Mouse (Mus musculus): ENCODE measurements at regions not wholly inside any gene's neighbourhood (a gene's known extent, or its start where the extent isn't known, plus 50 kb on each side); places are given as distances from the start of the nearest gene placed in this dataset.

DNA sequence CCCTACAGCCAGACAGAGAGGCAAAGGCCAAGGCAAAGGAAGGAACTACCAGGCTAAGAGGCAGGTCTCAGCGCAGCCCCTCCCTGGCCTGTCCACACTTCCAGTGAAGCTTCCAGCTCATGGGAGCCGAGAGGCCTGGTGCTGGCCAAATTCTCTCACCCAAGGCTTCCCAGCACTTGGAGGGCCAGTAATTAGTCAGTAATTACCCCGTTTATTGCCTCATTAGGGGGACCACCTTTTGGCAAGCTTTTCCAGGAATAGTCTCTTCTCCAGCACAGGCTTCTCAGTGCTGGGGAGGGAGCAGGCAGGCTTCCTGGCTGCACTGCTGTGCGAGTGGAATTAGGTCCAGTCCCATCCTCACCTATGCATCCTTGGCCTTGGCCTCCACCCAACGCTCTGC lies 252.8 kb upstream of the Nxpe4 start:
- no peak for DNase-seq (ENCODE audit: low read depth)

DNA sequence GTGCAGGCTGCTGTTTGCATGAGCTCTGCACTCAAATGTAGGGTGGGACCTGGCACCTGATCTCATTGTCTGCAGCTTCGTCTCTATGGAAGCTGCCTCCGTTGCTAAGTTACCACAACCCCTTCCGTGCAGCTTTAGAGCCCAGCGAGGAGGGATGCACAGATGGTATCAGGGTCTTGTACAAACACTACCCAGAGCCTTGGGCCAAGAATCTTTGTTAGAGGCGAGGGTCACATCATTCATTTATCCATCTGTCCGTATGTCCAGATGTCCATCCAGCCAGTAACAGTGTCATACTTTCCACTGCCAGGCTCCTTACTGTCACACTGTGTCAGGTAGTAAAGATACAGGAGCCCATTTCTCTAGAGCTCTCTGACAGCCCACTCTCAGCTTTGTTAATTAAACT lies 251.3 kb upstream of the Nxpe4 start:
- DNase-seq (ENCODE audit: low read depth) = no peak

GRCm38 (mm10) chr9:47912823-47913222 lies 249.0 kb upstream of the Nxpe4 start:
- no peak for DNase-seq (ENCODE audit: low read depth)

DNA sequence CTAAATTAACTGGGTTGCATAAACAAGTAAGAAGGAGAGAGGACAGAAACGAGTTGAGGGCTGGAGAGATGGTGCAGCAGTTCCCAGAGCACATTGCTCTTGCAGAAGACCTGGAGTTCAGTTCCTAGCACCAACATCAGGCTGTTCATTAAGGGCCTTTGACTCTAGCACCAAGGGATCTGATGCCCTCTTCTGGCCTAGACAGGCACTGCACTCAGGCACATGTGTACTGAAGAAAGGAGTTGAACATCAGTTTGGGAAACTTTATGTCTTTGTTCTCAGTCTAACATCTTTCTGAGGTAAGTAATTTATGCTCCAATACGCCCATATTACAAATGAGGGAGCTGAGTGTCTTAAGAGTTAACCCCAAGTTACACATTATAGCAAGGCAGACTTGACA lies 226.5 kb upstream of the Nxpe4 start:
- peak; percentile 18 for DNase-seq (ENCODE audit: low read depth)

- DNase-seq (ENCODE audit: low read depth) = no peak
Observed at GRCm38 (mm10) chr9:47935957-47936457, 225.8 kb upstream of the Nxpe4 start.

DNA sequence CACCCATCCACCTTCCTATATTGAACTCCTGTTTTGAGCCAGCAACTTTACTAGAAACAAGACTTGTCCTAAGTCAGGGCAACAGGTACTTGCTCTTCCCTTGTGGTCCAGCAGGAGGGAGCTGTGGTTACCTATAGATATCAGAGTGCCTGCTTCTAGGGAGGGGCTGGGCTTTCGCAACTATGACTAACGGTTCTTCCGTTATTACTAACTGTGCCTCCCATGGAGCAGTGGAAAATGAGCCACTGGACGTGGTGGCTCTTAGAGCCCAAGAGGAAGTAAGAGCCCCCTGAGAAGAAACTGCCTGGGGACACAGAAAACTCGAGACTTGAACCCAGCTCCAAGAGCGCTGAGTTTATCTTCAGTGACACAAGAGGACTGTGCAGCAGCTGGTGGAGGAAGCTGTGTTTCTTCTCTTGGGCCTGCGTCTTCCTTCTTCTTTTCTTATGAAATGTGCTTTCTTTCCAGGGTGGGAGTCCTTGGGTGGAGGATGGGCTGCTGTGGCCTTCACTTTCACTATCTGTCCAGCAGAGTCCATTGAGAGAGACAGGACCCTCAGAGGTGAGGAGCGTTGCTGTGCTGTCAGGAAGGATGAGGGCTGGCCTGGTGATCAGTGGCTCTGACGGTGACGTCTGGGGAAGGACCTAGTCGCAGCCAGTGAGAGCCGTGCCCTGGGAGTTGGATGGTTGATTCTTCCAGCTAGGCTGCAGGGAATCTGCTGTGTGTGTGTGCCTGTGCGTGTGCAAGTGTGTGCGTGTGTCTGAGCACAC lies 222.7 kb upstream of the Nxpe4 start:
- no peak for DNase-seq (ENCODE audit: low read depth)

- no peak for DNase-seq (ENCODE audit: low read depth)
Observed at GRCm38 (mm10) chr9:47942761-47943583, 218.9 kb upstream of the Nxpe4 start.

GRCm38 (mm10) chr9:47946226-47946625 lies 215.6 kb upstream of the Nxpe4 start:
- DNase-seq (ENCODE audit: low read depth) = no peak

GRCm38 (mm10) chr9:47957881-47958280 lies 203.9 kb upstream of the Nxpe4 start:
- no peak for DNase-seq (ENCODE audit: low read depth)

DNA sequence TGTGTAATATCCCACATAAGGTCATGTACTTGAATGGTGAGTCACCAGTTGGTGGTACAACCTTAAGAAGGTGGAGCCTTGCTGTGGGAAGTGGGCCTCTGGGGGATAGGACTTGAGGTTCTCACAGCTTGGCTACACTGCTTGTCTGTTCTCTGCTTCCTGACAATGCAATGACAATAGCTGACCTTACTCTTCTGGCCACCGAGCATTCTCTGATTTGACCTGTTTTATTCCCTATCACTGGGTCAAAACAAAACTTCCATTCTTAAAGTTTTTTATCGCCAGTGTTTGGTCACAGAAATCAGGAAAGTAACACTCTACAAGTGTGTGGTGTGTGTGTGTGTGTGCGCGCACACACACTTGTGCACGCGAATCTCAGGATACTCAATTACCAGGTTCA lies 203.0 kb upstream of the Nxpe4 start:
- DNase-seq (ENCODE audit: low read depth) = no peak

DNA sequence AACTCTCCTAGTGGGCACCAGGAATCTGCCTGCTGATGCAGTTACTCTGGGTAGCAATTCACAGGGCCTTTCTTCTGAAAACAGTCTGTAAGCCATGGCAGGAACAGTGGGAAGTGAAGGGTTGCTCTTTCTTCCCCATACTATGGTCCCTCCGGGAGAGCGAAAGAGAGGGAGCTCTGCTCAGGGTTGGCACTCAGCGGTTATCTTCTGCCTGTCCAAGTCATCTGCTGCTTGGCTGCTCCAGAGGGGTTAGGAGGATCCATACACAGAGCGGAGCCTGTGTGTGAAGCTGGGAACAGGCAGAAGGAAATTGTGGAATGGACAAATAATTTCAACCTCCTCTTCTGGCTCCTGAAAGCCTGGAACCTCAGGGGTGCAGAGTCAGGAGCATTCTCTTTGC lies 200.6 kb upstream of the Nxpe4 start:
- no peak for DNase-seq (ENCODE audit: low read depth)

- DNase-seq (ENCODE audit: low read depth) = no peak
Observed at GRCm38 (mm10) chr9:47962161-47962560, 199.7 kb upstream of the Nxpe4 start.

DNA sequence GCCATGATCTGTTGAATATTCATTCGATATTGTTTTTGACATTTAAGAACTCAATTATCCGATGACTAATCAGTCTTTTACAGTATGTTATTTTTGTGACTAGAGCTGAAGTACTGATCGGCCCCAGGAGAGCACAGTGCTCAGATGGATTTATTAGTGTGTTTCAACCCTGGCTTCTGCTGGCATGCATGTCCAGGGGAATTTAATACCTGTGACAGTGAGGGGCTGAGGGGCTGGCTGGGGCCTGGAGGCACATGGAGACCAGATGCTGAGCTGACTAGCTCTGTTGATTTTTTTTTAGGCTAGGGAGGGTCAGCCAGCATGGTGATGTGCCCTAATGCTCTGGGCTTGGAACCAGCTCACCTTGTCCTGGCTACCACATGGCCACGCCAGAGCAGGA lies 199.2 kb upstream of the Nxpe4 start:
- no peak for DNase-seq (ENCODE audit: low read depth)

DNA sequence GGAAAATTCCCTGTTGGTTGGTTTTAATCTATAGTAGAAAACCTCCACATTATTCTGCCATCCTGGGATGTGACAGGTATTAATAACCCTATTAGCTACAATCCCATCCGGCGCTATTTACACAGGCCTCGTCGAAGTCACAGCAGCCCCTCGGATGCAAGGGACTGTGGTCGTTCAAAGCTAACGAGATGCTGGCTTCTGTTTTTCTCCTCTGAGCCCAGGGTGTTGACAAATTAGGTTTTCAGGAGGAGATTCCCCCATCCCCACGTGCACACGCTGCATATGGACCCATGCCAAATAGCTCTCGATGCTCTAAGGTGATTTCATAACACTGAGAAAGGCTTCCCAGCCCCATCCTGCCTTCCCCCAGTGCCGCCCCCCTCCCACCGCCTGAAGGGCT lies 188.7 kb upstream of the Nxpe4 start:
- no peak for DNase-seq (ENCODE audit: low read depth)

DNA sequence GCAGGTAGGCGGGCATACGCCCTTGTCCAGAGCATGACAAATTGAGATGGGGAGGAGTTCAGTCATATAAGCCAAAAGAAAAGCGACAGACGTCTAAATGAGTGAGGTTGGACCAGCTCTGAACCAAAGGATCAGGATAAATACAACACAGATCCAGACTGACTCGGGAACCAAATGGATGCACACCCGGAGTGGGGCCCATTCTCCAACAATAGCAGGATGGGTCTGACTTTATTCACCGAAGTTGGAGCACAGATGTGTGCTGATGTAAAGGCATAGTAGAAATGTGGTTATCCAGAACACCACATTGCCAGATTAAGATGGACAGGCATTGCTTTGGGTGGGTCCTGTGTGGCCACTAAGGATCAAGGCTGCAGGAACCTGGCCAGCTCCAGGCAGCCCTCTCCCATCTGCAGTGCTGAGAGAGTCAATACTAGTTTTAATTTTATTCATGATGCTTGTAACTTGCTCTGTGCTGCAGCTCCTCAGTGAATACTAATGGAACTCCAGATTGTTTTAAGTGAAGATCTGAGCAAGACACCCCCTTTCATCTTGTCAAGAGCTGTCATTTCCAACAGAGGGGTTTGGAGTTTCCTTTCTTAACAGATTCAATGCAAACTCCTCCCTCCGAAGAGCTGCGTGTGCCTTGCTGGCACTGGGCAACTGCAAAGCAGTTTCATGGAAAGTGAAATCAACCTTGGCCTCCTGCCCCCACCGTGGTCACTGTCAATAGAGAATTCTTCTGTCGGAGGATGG lies 176.3 kb upstream of the Nxpe4 start:
- no peak for DNase-seq (ENCODE audit: low read depth)

DNA sequence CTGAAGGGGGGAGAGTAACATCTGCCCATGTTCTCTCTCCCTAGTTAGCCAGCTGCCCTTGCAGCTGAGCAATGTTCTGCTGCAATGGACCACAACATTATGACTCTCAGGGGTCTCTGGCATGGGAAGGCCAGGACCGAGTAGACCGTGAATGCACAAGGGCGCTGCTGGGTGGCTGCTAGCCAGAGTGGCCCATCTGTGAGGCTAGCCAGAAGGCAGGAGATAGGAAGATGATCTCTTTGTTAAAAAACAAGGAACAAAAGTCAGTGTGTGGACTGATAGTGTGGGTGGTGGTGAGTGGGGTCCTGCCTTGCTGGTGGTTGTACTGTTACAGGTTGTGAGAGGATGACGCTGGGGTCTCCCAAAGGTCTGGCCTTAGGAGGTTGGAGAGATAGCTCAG lies 174.6 kb upstream of the Nxpe4 start:
- no peak for DNase-seq (ENCODE audit: low read depth)

GRCm38 (mm10) chr9:47994671-47995070 lies 167.2 kb upstream of the Nxpe4 start:
- DNase-seq (ENCODE audit: low read depth) = no peak

- no peak for DNase-seq (ENCODE audit: low read depth)
Observed at GRCm38 (mm10) chr9:47999632-48000031, 162.2 kb upstream of the Nxpe4 start.

DNA sequence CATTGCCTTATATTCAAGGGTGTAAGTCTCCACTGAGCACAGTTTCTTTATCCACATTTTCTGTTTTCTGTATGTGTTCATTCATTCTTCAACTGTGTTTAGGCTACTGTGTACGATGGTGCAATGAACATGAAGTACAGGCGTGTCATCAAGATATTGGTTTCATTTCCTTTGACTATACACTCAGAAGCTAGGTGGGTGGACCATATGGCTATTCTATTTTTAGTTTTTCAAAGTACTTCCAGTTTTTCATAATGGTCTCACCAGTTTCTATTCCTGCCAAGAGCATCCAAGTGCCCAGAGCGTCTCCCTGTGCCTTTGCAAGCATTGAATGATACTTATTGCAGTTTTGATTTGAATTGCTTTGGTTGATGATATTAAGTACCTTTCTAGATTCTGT lies 132.8 kb upstream of the Nxpe4 start:
- no peak for DNase-seq (ENCODE audit: low read depth)

DNA sequence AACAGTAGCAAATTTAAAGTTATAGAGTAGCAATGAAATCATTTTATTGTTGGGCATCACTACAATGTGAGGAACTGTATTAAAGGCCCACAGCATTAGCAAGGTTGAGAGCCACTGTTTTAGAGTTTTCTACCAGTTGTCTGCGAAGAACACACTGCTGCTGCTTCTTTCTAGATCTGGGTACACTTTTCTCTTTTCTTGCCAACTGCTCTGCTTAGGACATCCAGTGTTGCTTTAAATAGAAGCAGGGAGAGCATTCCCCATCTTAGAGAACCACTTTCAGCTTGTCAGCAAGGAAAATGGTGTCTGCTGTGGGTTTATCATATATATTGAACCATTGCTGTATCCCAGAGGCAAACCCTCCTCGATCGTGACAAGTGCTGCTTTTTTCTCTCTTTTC lies 131.0 kb upstream of the Nxpe4 start:
- DNase-seq (ENCODE audit: low read depth) = no peak

DNA sequence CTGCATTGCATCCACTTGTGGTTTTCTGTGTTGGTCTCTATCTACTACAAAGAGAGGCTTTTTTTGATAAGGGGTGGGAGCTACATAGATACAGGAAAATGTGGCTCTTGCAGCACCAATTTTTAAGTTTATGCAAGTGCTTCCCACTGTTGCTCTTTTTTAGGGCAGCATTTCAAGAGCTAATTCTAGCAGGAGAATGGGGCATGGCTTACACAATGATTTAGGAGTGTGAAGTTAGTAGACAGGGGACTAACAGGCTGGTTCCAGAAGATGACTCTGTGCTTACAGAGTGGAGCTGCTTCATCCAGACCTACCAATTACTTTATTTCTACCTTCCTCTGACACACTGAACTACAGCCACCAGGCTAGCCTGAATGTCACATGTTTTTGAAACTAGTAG lies 125.9 kb upstream of the Nxpe4 start:
- no peak for DNase-seq (ENCODE audit: low read depth)

- no peak for DNase-seq (ENCODE audit: low read depth)
Observed at GRCm38 (mm10) chr9:48044826-48045225, 117.0 kb upstream of the Nxpe4 start.

- no peak for DNase-seq (ENCODE audit: low read depth)
Observed at GRCm38 (mm10) chr9:48047846-48048245, 114.0 kb upstream of the Nxpe4 start.
